Mouse (Mus musculus): ENCODE measurements at regions not wholly inside any gene's neighbourhood (a gene's known extent, or its start where the extent isn't known, plus 50 kb on each side); places are given as distances from the start of the nearest gene placed in this dataset.

GRCm38 (mm10) chr4:150758467-150759237 lies 95.1 kb upstream of the Errfi1 start:
- Histone ChIP-seq H3K4me2 (peak overlapping the region; percentile 49), H3K9me3 (replicated peaks) (0 out of 2 replicates have a peak, but pooled peaks cover 7% of the 10 kb centered on the region), H3K9ac (peak overlapping the region; percentile 5; the same call in 1 of the 2 replicates), H3K4me1 (replicated peaks) (peaks cover 30% of the 10 kb centered on the region), H3K27me3 (replicated peaks) (no peaks in the 10 kb centered on the region), H3K27ac (ENCODE audit: poor library complexity, severe bottlenecking) (peak overlapping the region; percentile 73; the same call in 1 of the 2 replicates), H3K36me3 (no peaks in the 10 kb centered on the region), H3K4me3 (no peak overlapping the region)
- ATAC-seq (ENCODE audit: insufficient number of reproducible peaks, low FRiP score), result peak; percentile 61
- 11% methylated on average over 15 of the region's 15 CpGs for WGBS

GRCm38 (mm10) chr4:150757815-150758426 lies 95.8 kb upstream of the Errfi1 start:
- no peak for ATAC-seq (ENCODE audit: insufficient number of reproducible peaks, low FRiP score)
- Histone ChIP-seq H3K4me3 (no peak overlapping the region), H3K9ac (no peak overlapping the region)

GRCm38 (mm10) chr4:150757291-150757741 lies 96.4 kb upstream of the Errfi1 start:
- H3K36me3 ChIP-seq, result no peaks in the 10 kb centered on the region
- no peak overlapping the region for H3K4me3 ChIP-seq
- ATAC-seq (ENCODE audit: insufficient number of reproducible peaks, low FRiP score), result no peak
- H3K9me3 ChIP-seq (replicated peaks), result 0 out of 2 replicates have a peak, but pooled peaks cover 7% of the 10 kb centered on the region
- 66% methylated on average over 10 of the region's 10 CpGs for WGBS
- H3K4me1 ChIP-seq (replicated peaks), result peaks cover 30% of the 10 kb centered on the region
- H3K27ac ChIP-seq (ENCODE audit: poor library complexity, severe bottlenecking), result no peak overlapping the region
- H3K4me2 ChIP-seq, result no peak overlapping the region
- no peak overlapping the region for H3K9ac ChIP-seq
- H3K27me3 ChIP-seq (replicated peaks), result no peaks in the 10 kb centered on the region

More at GRCm38 (mm10) chr4:150757815-150758426, 95.8 kb upstream of the Errfi1 start:
- no peaks in the 10 kb centered on the region for H3K36me3 ChIP-seq
- H3K27ac ChIP-seq (ENCODE audit: poor library complexity, severe bottlenecking), result peak overlapping the region; percentile 73; the same call in 1 of the 2 replicates
- peaks cover 30% of the 10 kb centered on the region for H3K4me1 ChIP-seq (replicated peaks)
- peak overlapping the region; percentile 49 for H3K4me2 ChIP-seq
- 41% methylated on average over 10 of the region's 10 CpGs for WGBS
- H3K9me3 ChIP-seq (replicated peaks), result 0 out of 2 replicates have a peak, but pooled peaks cover 7% of the 10 kb centered on the region
- no peaks in the 10 kb centered on the region for H3K27me3 ChIP-seq (replicated peaks)

GRCm38 (mm10) chr4:150755446-150755845 lies 98.3 kb upstream of the Errfi1 start:
- H3K9me3 ChIP-seq (replicated peaks), result 0 out of 2 replicates have a peak, but pooled peaks cover 7% of the 10 kb centered on the region
- 87% methylated on average over 7 of the region's 7 CpGs for WGBS
- H3K4me1 ChIP-seq (replicated peaks), result peaks cover 33% of the 10 kb centered on the region
- H3K9ac ChIP-seq, result no peak overlapping the region
- H3K4me2 ChIP-seq, result no peak overlapping the region
- no peak overlapping the region for H3K27ac ChIP-seq (ENCODE audit: poor library complexity, severe bottlenecking)
- no peaks in the 10 kb centered on the region for H3K36me3 ChIP-seq
- no peak for ATAC-seq (ENCODE audit: insufficient number of reproducible peaks, low FRiP score)
- no peaks in the 10 kb centered on the region for H3K27me3 ChIP-seq (replicated peaks)
- no peak overlapping the region for H3K4me3 ChIP-seq

GRCm38 (mm10) chr4:150752151-150752550 lies 100.2 kb upstream of the Slc45a1 start:
- H3K27me3 ChIP-seq (replicated peaks), result no peaks in the 10 kb centered on the region
- H3K9me3 ChIP-seq (replicated peaks), result 0 out of 2 replicates have a peak, but pooled peaks cover 7% of the 10 kb centered on the region
- WGBS, result 71% methylated on average over 8 of the region's 8 CpGs
- no peak overlapping the region for H3K9ac ChIP-seq
- H3K36me3 ChIP-seq, result no peaks in the 10 kb centered on the region
- H3K4me1 ChIP-seq (replicated peaks), result peaks cover 27% of the 10 kb centered on the region
- H3K4me3 ChIP-seq, result no peak overlapping the region
- no peak overlapping the region for H3K4me2 ChIP-seq
- ATAC-seq (ENCODE audit: insufficient number of reproducible peaks, low FRiP score), result no peak
- H3K27ac ChIP-seq (ENCODE audit: poor library complexity, severe bottlenecking), result no peak overlapping the region

- no peak overlapping the region for H3K4me2 ChIP-seq
- no peak overlapping the region for H3K4me3 ChIP-seq
- no peak for ATAC-seq (ENCODE audit: insufficient number of reproducible peaks, low FRiP score)
- H3K9ac ChIP-seq, result no peak overlapping the region
- H3K9me3 ChIP-seq (replicated peaks), result 0 out of 2 replicates have a peak, but pooled peaks cover 3% of the 10 kb centered on the region
- WGBS, result 82% methylated on average over 13 of the region's 13 CpGs
- no peaks in the 10 kb centered on the region for H3K27me3 ChIP-seq (replicated peaks)
- no peak overlapping the region for H3K27ac ChIP-seq (ENCODE audit: poor library complexity, severe bottlenecking)
- peaks cover 39% of the 10 kb centered on the region for H3K4me1 ChIP-seq (replicated peaks)
- no peaks in the 10 kb centered on the region for H3K36me3 ChIP-seq
Measured at GRCm38 (mm10) chr4:150750445-150751213, 98.7 kb upstream of the Slc45a1 start.

GRCm38 (mm10) chr4:150749066-150749465 lies 97.1 kb upstream of the Slc45a1 start:
- Histone ChIP-seq H3K27me3 (replicated peaks) (no peaks in the 10 kb centered on the region), H3K4me3 (no peak overlapping the region), H3K27ac (ENCODE audit: poor library complexity, severe bottlenecking) (0 out of 2 replicates have a peak overlapping the region, but pooled peaks have one; percentile 65), H3K9ac (no peak overlapping the region), H3K4me1 (replicated peaks) (peaks cover 43% of the 10 kb centered on the region), H3K4me2 (no peak overlapping the region), H3K36me3 (no peaks in the 10 kb centered on the region), H3K9me3 (replicated peaks) (no peaks in the 10 kb centered on the region)
- 77% methylated on average over 8 of the region's 8 CpGs for WGBS
- no peak for ATAC-seq (ENCODE audit: insufficient number of reproducible peaks, low FRiP score)

- no peaks in the 10 kb centered on the region for H3K27me3 ChIP-seq (replicated peaks)
- peak overlapping the region; percentile 65 for H3K27ac ChIP-seq (ENCODE audit: poor library complexity, severe bottlenecking)
- no peak overlapping the region for H3K9ac ChIP-seq
- ATAC-seq (ENCODE audit: insufficient number of reproducible peaks, low FRiP score), result peak; percentile 78
- H3K9me3 ChIP-seq (replicated peaks), result no peaks in the 10 kb centered on the region
- H3K4me2 ChIP-seq, result peak overlapping the region; percentile 36; the same call in 1 of the 2 replicates
- peaks cover 45% of the 10 kb centered on the region for H3K4me1 ChIP-seq (replicated peaks)
- H3K36me3 ChIP-seq, result no peaks in the 10 kb centered on the region
- no peak overlapping the region for H3K4me3 ChIP-seq
- WGBS, result 8% methylated on average over 13 of the region's 13 CpGs
Measured at GRCm38 (mm10) chr4:150748099-150749000, 96.4 kb upstream of the Slc45a1 start.

- Histone ChIP-seq H3K4me1 (replicated peaks) (peaks cover 48% of the 10 kb centered on the region), H3K36me3 (no peaks in the 10 kb centered on the region), H3K9ac (no peak overlapping the region), H3K4me2 (no peak overlapping the region), H3K9me3 (replicated peaks) (no peaks in the 10 kb centered on the region), H3K27me3 (replicated peaks) (no peaks in the 10 kb centered on the region), H3K4me3 (no peak overlapping the region), H3K27ac (ENCODE audit: poor library complexity, severe bottlenecking) (peak overlapping the region; percentile 76)
- WGBS, result 52% methylated on average over 13 of the region's 13 CpGs
- 0 out of 2 replicates have a peak, but pooled peaks have one; percentile 1 for ATAC-seq (ENCODE audit: insufficient number of reproducible peaks, low FRiP score)
Measured at GRCm38 (mm10) chr4:150746430-150746923, 94.5 kb upstream of the Slc45a1 start.
